Mouse (Mus musculus) testis, postnatal 14 days (tissue): ENCODE measurements at regions not wholly inside any gene's neighbourhood (a gene's known extent, or its start where the extent isn't known, plus 50 kb on each side); places are given as distances from the start of the nearest gene placed in this dataset.

ENCODE experiments used
- DNase-seq: peaks from one replicate; pipeline ENCODE4 v3.0.0; 2021; ENCODE audit warnings: low spot score

GRCm38 (mm10) chr4:89082838-89083237 is 54.1 kb upstream of the Mtap start:
- no peak for DNase-seq

- no peak for DNase-seq
Measured at GRCm38 (mm10) chr4:89078485-89078884, 58.4 kb upstream of the Mtap start.

DNA sequence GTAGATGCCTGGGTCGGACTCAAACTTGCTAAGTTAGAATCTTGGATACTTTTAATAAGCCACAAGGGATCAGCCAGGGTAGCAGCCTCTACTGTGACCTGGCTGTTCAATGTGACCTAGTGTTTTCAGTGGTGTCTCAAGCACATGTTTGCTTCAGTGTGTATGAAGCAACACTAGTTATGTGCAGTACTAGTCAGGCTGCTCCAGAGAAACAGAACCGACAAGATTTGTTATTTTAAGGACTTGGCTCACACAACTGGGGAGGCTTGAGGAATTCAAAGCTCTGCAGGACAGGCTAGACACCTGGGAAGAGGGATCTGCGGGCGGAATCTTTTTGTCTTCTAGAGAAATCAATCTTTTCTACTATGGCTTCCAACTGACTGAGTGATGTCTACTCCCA is 62.2 kb upstream of the Mtap start:
- DNase-seq = no peak

DNA sequence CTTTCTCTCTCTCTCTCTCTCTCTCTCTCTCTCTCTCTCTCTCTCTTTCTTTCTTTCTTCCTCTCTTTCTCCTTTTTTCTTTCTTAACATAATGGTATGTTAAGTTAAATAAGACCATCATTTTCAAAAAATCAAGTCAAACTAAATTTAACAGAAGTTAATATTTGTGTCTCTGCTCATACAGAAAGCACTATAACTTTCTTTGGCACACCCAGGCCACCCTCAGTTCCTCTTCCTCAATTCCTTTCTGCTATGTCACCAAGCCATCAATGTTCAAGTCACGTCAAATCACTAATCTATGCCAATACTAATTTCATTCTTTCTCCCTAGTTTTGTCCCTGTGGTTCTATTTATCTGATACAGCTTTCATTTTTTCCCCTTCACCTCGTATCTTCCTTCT is 66.5 kb upstream of the Mtap start:
- no peak for DNase-seq

DNA sequence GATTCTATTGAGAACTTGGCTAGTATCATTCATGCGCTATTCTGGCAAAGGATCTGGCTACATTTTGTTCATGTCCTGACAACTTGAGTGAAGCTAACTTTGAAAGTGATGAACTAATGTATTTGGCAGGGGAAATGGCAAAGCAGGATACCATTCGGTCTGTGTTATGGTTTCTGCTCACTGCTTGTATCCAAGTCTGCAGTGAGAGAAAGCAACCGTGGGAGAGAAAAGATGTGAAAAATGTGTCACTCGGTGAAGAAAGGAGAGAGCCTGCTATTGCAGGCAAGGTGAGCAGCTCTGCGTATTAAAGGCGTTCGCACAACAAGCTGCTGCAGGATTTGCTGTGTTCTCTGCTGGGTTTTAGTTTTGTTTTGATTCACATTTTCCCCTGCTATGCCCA is 72.5 kb upstream of the Mtap start:
- no peak for DNase-seq

DNA sequence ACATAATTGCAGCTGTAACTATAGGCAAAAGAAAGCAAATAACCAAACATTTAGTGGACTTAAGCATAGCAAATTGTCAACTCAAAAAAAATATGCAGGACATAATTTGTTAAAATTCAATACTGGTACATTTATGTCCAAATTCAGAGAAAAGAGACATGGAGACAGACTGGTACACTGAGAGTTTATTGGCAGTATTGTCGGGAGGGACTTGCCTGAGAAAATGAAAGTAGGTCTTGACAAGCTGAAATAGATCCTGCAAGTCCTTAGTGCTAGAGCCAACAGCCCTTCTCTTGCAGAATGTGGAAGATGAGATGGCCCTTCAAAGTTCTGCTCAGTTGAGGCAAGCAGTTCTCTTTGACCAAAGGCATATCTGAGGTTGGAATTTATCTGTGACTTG is 74.5 kb upstream of the Mtap start:
- DNase-seq = no peak

DNA sequence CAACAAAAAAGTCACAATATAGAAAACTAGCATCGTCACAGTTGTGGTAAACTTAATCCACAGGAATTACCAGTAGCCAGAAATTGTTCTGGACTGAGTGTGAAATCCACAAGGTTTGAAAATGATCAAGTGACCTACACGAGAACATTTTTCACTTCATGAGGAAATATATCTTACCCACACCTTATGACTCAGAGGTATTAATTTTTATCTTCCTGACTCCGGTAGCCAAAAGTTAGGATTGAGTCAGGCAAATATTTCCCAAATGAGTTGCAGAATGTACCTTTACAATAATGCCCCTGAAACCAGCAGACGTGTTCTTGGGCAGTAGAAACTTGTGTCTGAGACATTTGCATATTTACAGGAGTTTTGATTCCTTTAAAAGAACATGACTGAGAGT is 75.3 kb upstream of the Mtap start:
- no peak for DNase-seq

- DNase-seq = no peak
Measured at GRCm38 (mm10) chr4:89057573-89057972, 79.3 kb upstream of the Mtap start.

- DNase-seq = no peak
Measured at GRCm38 (mm10) chr4:89057135-89057534, 79.8 kb upstream of the Mtap start.

GRCm38 (mm10) chr4:89055969-89056368 is 81.0 kb upstream of the Mtap start:
- no peak for DNase-seq

- no peak for DNase-seq
Measured at GRCm38 (mm10) chr4:89053606-89054005, 83.3 kb upstream of the Mtap start.

GRCm38 (mm10) chr4:89051897-89052296 is 85.0 kb upstream of the Mtap start:
- DNase-seq = no peak

GRCm38 (mm10) chr4:89050551-89051199 is 86.2 kb upstream of the Mtap start:
- DNase-seq = no peak

DNA sequence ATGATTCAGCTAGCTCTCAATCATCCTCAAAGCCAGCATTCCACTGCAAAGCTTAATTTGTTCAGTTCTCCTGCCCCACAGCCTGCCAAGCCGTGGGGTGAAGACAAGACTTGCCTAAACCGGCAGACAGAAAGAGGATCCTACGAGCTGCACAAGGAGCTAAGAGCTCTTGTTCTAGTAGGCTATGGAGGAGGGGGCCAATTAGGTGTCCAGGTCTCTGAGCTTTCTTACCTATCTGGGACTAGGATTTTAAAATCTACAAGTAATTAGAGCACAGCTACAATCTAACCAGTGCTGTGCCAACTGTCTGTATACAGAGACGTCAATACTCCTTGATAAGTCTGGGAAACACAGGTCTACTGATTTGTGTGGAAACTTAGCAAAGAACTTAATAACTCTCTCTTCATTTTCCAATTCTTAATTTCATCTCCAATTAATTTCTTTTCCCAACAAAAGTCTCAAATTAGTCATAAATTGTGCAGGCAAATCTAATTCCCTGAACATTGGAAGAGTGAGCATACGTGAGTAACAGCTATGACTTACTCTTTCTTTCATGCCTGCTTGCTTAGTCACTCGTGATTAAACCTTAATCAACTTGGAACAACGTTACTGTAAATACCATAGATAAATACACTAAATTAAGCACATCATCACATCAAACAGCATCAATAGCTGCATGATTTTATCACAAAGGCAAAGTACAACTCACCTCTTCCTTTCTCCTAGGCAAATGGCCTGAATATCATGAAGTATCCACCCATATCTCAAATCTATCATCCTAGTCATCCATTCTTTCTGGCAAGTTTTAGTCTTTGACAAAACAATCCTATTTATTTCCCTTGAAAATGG is 87.1 kb upstream of the Mtap start:
- no peak for DNase-seq

- DNase-seq = no peak
Measured at GRCm38 (mm10) chr4:89044516-89044915, 92.4 kb upstream of the Mtap start.

GRCm38 (mm10) chr4:89043982-89044381 is 92.9 kb upstream of the Mtap start:
- no peak for DNase-seq

GRCm38 (mm10) chr4:89040856-89041255 is 96.1 kb upstream of the Mtap start:
- DNase-seq = no peak

DNA sequence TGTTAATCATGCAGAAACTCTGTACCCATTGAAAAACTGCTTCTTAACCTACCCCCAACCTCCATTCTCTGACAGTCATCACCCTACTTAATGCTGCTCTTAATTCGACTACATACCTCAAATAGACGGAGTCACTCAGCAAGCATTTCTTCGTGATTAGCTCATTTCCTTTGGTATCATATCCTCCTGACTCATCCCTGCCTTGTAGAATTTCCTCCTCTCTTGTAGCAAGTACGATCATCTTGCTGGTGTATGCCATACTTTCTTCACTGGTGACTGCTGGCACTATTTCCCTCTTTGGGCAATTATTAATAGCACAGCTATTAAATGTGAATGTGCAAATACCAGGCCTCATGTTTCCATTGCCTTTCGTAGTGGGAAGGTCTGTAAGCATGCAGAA is 98.0 kb upstream of the Mtap start:
- no peak for DNase-seq

- no peak for DNase-seq
Measured at GRCm38 (mm10) chr4:89038135-89038534, 98.8 kb upstream of the Mtap start.

- DNase-seq = no peak
Measured at GRCm38 (mm10) chr4:89034822-89035221, 102.1 kb upstream of the Mtap start.

DNA sequence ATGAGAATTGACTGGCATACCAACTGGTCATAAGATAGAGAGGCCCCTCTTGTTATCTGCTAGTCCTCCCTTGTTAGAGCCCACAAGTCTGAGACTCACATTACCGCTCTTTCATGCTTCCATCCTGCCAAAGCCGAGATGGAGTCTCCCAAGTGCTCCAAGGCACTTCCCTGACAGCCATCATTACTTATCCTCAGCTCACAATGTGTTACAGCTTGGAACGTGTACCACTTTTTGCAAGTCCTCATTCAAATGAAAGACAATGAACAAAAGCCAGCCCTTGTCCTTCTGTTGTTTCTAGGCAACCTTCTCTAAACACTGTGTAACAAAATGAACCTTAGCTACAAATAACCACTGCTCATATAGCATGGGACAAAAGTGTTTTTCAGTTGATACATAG is 102.6 kb upstream of the Mtap start:
- DNase-seq = no peak

DNA sequence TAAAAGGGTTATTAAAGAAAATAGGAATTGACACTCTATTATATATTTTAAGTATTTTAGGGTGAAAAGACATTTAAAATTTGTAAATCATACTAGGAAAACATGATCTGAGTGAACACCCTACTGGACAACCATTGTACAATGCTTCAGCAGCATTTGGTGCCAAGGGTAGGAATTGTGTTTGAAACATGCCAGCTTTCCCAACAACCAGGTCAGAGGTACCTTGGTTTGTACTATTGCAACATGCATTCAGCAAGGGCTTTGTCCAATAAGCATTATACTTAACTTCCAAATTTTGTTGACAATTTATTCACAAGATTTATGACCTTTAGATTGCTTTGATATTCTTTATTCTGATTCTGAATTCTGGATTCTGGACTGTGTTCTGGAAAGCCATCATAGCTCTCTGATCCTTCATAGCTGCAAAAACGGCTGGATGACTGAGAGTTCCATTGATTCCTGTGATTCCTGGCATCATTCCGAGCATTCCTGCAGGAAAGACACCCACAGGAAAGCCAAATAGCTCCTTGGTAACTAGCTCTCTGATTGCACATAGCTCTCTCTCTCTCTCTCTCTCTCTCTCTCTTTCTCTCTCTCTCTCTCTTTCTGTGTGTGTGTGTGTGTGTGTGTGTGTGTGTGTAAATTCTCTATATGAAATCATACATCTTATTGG is 124.1 kb upstream of the Mtap start:
- no peak for DNase-seq

- no peak for DNase-seq
Measured at GRCm38 (mm10) chr4:89008561-89008960, 128.4 kb upstream of the Mtap start.
